Mouse (Mus musculus) CH12.LX (cell line): ENCODE results near the gene Shank3.

Source experiments
- CTCF ChIP-seq, 2 experiments: IDR thresholded peaks in 1 of 2; conservative IDR thresholded peaks in 1 of 2; 2 replicates each; pipeline ENCODE4 v1.5.1; 2011 to 2012; ENCODE audit warnings: low read depth in 2 of 2, low read length in 2 of 2, improper control_type of control experiment in 1 of 2, inconsistent platforms in 1 of 2, mild to moderate bottlenecking in 1 of 2, moderate library complexity in 1 of 2
- EP300 ChIP-seq: IDR thresholded peaks from 2 replicates; pipeline ENCODE4 v1.6.1; 2011; ENCODE audit warnings: low read length, improper control_type of control experiment
- GABPA ChIP-seq: IDR thresholded peaks from 2 replicates; pipeline ENCODE4 v1.6.1; 2012; ENCODE audit warnings: low read depth, low read length, improper control_type of control experiment, inconsistent platforms; ENCODE audit not compliant: insufficient replicate concordance
- JUN ChIP-seq: IDR thresholded peaks from 2 replicates; pipeline ENCODE4 v1.6.1; 2011; ENCODE audit warnings: low read depth, mild to moderate bottlenecking, low read length, improper control_type of control experiment, moderate library complexity; ENCODE audit not compliant: insufficient read depth
- MAFK ChIP-seq: IDR thresholded peaks from 2 replicates; pipeline ENCODE4 v1.6.1; 2011; ENCODE audit warnings: low read length, improper control_type of control experiment; ENCODE audit not compliant: insufficient replicate concordance
- MAX ChIP-seq: IDR thresholded peaks from 2 replicates; pipeline ENCODE4 v1.6.1; 2011; ENCODE audit warnings: low read length, improper control_type of control experiment
- PAX5 ChIP-seq: IDR thresholded peaks from 2 replicates; pipeline ENCODE4 v1.6.1; 2012; ENCODE audit warnings: low read length, inconsistent platforms, mixed read lengths
- POLR2A ChIP-seq: IDR thresholded peaks from 2 replicates; pipeline ENCODE4 v1.6.1; 2011; ENCODE audit warnings: low read depth, mild to moderate bottlenecking, improper control_type of control experiment, low read length
- POLR2AphosphoS2 ChIP-seq: IDR thresholded peaks from 2 replicates; pipeline ENCODE4 v1.6.1; 2011; ENCODE audit warnings: low read depth, low read length, improper control_type of control experiment
- RAD21 ChIP-seq: IDR thresholded peaks from 2 replicates; pipeline ENCODE4 v1.6.1; 2011; ENCODE audit warnings: low read depth, mild to moderate bottlenecking, low read length, improper control_type of control experiment, moderate library complexity
- TBP ChIP-seq: conservative IDR thresholded peaks from 2 replicates; pipeline ENCODE4 v1.6.1; 2011; ENCODE audit warnings: low read depth, low read length, improper control_type of control experiment
- TCF12 ChIP-seq: IDR thresholded peaks from 2 replicates; pipeline ENCODE4 v1.6.1; 2014; ENCODE audit warnings: low read depth, mild to moderate bottlenecking, inconsistent platforms, low read length, improper control_type of control experiment
- USF1 ChIP-seq: IDR thresholded peaks from 2 replicates; pipeline ENCODE4 v1.6.1; 2014; ENCODE audit warnings: low read depth, mild to moderate bottlenecking, inconsistent platforms, low read length, improper control_type of control experiment

DNA sequence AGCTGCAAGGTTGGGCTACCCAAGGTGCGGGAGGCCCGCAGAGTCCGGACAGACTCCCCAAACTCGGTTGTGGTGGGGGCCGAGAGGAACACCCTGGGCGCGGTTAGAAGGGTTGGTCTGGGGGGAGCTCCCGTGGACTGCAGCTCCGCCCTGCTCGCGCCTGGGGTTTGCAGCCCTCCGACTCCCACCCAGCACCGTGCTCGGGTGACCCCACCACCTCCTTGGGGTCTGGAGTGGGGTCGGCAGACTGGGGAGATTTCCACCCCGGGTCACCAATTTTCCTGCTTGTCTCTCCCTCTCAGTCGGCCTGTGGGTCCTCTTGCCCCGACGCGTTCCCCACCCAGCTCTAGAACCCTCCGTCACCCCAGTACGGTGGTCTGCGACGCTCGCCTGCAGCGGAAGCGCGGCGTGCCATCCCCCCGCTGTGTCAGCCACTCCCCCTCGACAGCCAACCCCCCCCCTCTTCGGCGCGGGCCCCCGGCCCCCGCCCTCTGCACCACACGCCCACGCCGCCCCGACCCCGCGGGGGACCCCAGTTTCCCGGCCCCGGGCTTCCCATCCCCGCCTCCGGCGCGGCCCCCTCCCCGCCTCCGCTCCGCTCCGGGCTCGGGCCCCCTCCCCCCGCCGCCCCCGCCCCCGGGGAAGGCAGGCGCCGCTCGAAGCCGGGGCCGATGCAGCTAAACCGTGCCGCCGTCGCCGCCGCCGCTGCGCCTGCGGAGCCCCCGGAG, at the start of gene Shank3:
- TF ChIP-seq EP300 (no peak), TBP (no peak), PAX5 (no peak), MAFK (no peak), JUN (no peak), RAD21 (no peak), MAX (no peak), POLR2A (no peak), POLR2AphosphoS2 (no peak), USF1 (no peak), TCF12 (no peak), CTCF (conservative IDR thresholded peaks at IDR 0.05 in 1 of 2, IDR thresholded peaks at IDR 0.05 in 1 of 2; ENCODE audit: low read depth in 2 of 2, low read length in 2 of 2) (no peak), GABPA (no peak)
